Mouse (Mus musculus): ENCODE results near the gene Smpd2. TPM values are rescaled to one million over a fixed set of nuclear protein-coding genes. Genes with fewer than 3 reads are reported as not detected.

Gene Smpd2
- polyA plus RNA-seq, 1 experiment from 2014 or later = 34.3 TPM

GRCm38 (mm10) chr10:41500941-41501340, 10.8 kb upstream of the Smpd2 start:
- Histone ChIP-seq H3K4me1 (ENCODE audit: control insufficient read depth, insufficient read depth, low read length) (no peaks in the 10 kb centered on the region), H3K27ac (ENCODE audit: low read depth, low read length) (no peak overlapping the region), H3K27me3 (ENCODE audit: control insufficient read depth, insufficient read depth, low read length) (no peaks in the 10 kb centered on the region), H3K4me2 (ENCODE audit: low read depth, low read length) (no peak overlapping the region), H3K36me3 (ENCODE audit: control insufficient read depth, insufficient read depth, low read length) (no peaks in the 10 kb centered on the region), H3K9ac (replicated peaks; ENCODE audit: low read depth, low read length) (no peak overlapping the region), H3K4me3 (ENCODE audit: low read depth, low read length) (no peak overlapping the region), H3K9me3 (ENCODE audit: control insufficient read depth, low read length) (no peaks in the 10 kb centered on the region)
- no peak for ATAC-seq (ENCODE audit: low read depth)
- WGBS = 70% methylated on average over 4 of the region's 4 CpGs

DNA sequence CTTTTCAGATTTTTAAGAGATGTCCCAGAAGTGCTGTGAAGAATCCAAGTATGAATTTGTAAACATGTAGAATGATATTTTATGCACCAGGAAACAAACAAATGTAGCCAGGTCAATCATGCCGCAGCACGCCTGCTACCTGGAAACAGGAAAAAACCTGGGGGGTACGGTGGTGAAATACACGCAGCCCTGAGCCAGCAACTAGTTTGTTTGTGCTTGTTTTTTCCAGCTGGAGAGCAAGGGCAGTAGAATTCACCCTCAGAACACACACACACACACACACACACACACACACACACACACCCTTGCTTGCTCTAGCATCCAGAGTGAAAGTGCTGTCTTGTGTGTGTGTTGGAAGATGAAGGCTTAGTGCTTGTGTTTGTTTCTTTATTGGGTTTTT, 942 bp upstream of the Smpd2 start:
- Histone ChIP-seq H3K36me3 (ENCODE audit: control insufficient read depth, insufficient read depth, low read length) (0 out of 2 replicates have a peak, but pooled peaks cover 8% of the 10 kb centered on the region), H3K4me3 (ENCODE audit: low read depth, low read length) (peak overlapping the region; percentile 65; the same call in 1 of the 2 replicates), H3K9me3 (ENCODE audit: control insufficient read depth, low read length) (no peaks in the 10 kb centered on the region), H3K27me3 (ENCODE audit: control insufficient read depth, insufficient read depth, low read length) (no peaks in the 10 kb centered on the region), H3K4me2 (ENCODE audit: low read depth, low read length) (peak overlapping the region; percentile 89; the same call in 1 of the 2 replicates), H3K9ac (replicated peaks; ENCODE audit: low read depth, low read length) (no peak overlapping the region), H3K4me1 (ENCODE audit: control insufficient read depth, insufficient read depth, low read length) (peaks cover 3% of the 10 kb centered on the region; the same call in 1 of the 2 replicates), H3K27ac (ENCODE audit: low read depth, low read length) (no peak overlapping the region)
- no peak for ATAC-seq (ENCODE audit: low read depth)
- 49% methylated on average over 4 of the region's 4 CpGs for WGBS

- peak overlapping the region; percentile 65 for H3K4me3 ChIP-seq (ENCODE audit: low read depth, low read length)
- H3K9me3 ChIP-seq (ENCODE audit: control insufficient read depth, low read length) = no peaks in the 10 kb centered on the region
- peak overlapping the region; percentile 64 for H3K9ac ChIP-seq (replicated peaks; ENCODE audit: low read depth, low read length)
- H3K4me2 ChIP-seq (ENCODE audit: low read depth, low read length) = peak overlapping the region; percentile 89
- no peaks in the 10 kb centered on the region for H3K27me3 ChIP-seq (ENCODE audit: control insufficient read depth, insufficient read depth, low read length)
- ATAC-seq (ENCODE audit: low read depth) = peak; percentile 68; the same call in 1 of the 2 replicates
- peaks cover 12% of the 10 kb centered on the region; the same call in 1 of the 2 replicates for H3K36me3 ChIP-seq (ENCODE audit: control insufficient read depth, insufficient read depth, low read length)
- WGBS = under 1% methylated on average over 29 of the region's 29 CpGs
- H3K27ac ChIP-seq (ENCODE audit: low read depth, low read length) = no peak overlapping the region
- H3K4me1 ChIP-seq (ENCODE audit: control insufficient read depth, insufficient read depth, low read length) = peaks cover 3% of the 10 kb centered on the region; the same call in 1 of the 2 replicates
Observed at GRCm38 (mm10) chr10:41490518-41490873, 327 bp upstream of the Smpd2 start.

- no peaks in the 10 kb centered on the region for H3K27me3 ChIP-seq (ENCODE audit: control insufficient read depth, insufficient read depth, low read length)
- peaks cover 13% of the 10 kb centered on the region; the same call in 1 of the 2 replicates for H3K36me3 ChIP-seq (ENCODE audit: control insufficient read depth, insufficient read depth, low read length)
- H3K4me1 ChIP-seq (ENCODE audit: control insufficient read depth, insufficient read depth, low read length) = peaks cover 3% of the 10 kb centered on the region; the same call in 1 of the 2 replicates
- H3K9ac ChIP-seq (replicated peaks; ENCODE audit: low read depth, low read length) = peak overlapping the region; percentile 64
- WGBS = 39% methylated on average over 8 of the region's 8 CpGs
- H3K4me2 ChIP-seq (ENCODE audit: low read depth, low read length) = peak overlapping the region; percentile 89
- ATAC-seq (ENCODE audit: low read depth) = peak; percentile 7; the same call in 1 of the 2 replicates
- peak overlapping the region; percentile 65 for H3K4me3 ChIP-seq (ENCODE audit: low read depth, low read length)
- H3K9me3 ChIP-seq (ENCODE audit: control insufficient read depth, low read length) = no peaks in the 10 kb centered on the region
- no peak overlapping the region for H3K27ac ChIP-seq (ENCODE audit: low read depth, low read length)
Observed at GRCm38 (mm10) chr10:41489294-41489693, 875 bp downstream of the Smpd2 start.

DNA sequence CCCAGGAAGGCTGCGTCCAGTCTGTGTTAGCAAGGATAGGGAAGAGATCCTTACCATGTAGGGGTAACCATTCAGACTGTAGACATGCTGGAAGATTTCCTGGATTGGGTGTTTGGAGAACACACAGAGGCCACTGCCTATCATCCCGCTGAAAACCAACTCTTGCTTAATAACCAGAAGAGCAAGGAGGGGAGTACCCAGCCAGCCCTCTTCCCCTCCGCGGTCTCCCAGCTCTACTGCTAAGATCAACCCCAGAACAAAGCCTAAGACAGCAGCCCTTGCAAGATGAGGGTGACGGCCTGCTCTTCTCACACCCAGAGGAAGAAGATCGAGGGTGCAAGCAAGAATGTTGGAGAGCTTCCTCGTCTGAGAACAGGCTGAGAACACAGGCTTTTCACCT, 1.3 kb downstream of the Smpd2 start:
- peaks cover 15% of the 10 kb centered on the region; the same call in 1 of the 2 replicates for H3K36me3 ChIP-seq (ENCODE audit: control insufficient read depth, insufficient read depth, low read length)
- H3K27me3 ChIP-seq (ENCODE audit: control insufficient read depth, insufficient read depth, low read length) = no peaks in the 10 kb centered on the region
- H3K9me3 ChIP-seq (ENCODE audit: control insufficient read depth, low read length) = no peaks in the 10 kb centered on the region
- peak overlapping the region; percentile 65; the same call in 1 of the 2 replicates for H3K4me3 ChIP-seq (ENCODE audit: low read depth, low read length)
- no peak overlapping the region for H3K27ac ChIP-seq (ENCODE audit: low read depth, low read length)
- H3K4me2 ChIP-seq (ENCODE audit: low read depth, low read length) = peak overlapping the region; percentile 89
- no peak for ATAC-seq (ENCODE audit: low read depth)
- 45% methylated on average over 7 of the region's 7 CpGs for WGBS
- peaks cover 3% of the 10 kb centered on the region; the same call in 1 of the 2 replicates for H3K4me1 ChIP-seq (ENCODE audit: control insufficient read depth, insufficient read depth, low read length)
- peak overlapping the region; percentile 64; the same call in 1 of the 2 replicates for H3K9ac ChIP-seq (replicated peaks; ENCODE audit: low read depth, low read length)

- H3K4me2 ChIP-seq (ENCODE audit: low read depth, low read length) = no peak overlapping the region
- H3K27me3 ChIP-seq (ENCODE audit: control insufficient read depth, insufficient read depth, low read length) = no peaks in the 10 kb centered on the region
- no peak overlapping the region for H3K27ac ChIP-seq (ENCODE audit: low read depth, low read length)
- no peak overlapping the region for H3K9ac ChIP-seq (replicated peaks; ENCODE audit: low read depth, low read length)
- H3K36me3 ChIP-seq (ENCODE audit: control insufficient read depth, insufficient read depth, low read length) = peaks cover 15% of the 10 kb centered on the region
- H3K4me3 ChIP-seq (ENCODE audit: low read depth, low read length) = no peak overlapping the region
- H3K9me3 ChIP-seq (ENCODE audit: control insufficient read depth, low read length) = no peaks in the 10 kb centered on the region
- ATAC-seq (ENCODE audit: low read depth) = no peak
- 87% methylated on average over 14 of the region's 14 CpGs for WGBS
- H3K4me1 ChIP-seq (ENCODE audit: control insufficient read depth, insufficient read depth, low read length) = peaks cover 3% of the 10 kb centered on the region; the same call in 1 of the 2 replicates
Observed at GRCm38 (mm10) chr10:41486506-41487170, 3.5 kb downstream of the Smpd2 start.

DNA sequence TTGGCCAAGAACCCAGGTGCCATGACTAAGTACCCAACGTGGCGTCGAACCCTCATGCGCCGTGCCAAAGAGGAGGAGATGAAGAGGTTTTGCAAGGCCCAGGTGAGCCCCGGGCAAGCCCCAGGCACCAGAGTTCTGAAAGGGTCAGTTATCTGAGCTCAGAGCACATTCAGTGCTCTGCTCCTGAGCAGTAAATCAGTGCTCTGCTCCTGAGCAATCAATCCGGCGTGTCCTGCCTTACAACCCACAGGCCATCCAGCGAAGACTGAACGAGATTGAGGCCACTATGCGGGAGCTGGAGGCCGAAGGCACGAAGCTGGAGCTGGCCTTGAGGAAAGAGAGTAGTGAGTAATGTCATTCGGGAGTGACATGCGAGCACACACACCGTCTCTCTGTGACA, 4.4 kb downstream of the Smpd2 start:
- 91% methylated on average over 16 of the region's 16 CpGs for WGBS
- no peak overlapping the region for H3K27ac ChIP-seq (ENCODE audit: low read depth, low read length)
- no peaks in the 10 kb centered on the region for H3K9me3 ChIP-seq (ENCODE audit: control insufficient read depth, low read length)
- no peaks in the 10 kb centered on the region for H3K27me3 ChIP-seq (ENCODE audit: control insufficient read depth, insufficient read depth, low read length)
- no peak overlapping the region for H3K4me2 ChIP-seq (ENCODE audit: low read depth, low read length)
- H3K4me3 ChIP-seq (ENCODE audit: low read depth, low read length) = no peak overlapping the region
- H3K9ac ChIP-seq (replicated peaks; ENCODE audit: low read depth, low read length) = no peak overlapping the region
- H3K4me1 ChIP-seq (ENCODE audit: control insufficient read depth, insufficient read depth, low read length) = no peaks in the 10 kb centered on the region; the same call in 1 of the 2 replicates
- H3K36me3 ChIP-seq (ENCODE audit: control insufficient read depth, insufficient read depth, low read length) = peaks cover 15% of the 10 kb centered on the region
- ATAC-seq (ENCODE audit: low read depth) = no peak

DNA sequence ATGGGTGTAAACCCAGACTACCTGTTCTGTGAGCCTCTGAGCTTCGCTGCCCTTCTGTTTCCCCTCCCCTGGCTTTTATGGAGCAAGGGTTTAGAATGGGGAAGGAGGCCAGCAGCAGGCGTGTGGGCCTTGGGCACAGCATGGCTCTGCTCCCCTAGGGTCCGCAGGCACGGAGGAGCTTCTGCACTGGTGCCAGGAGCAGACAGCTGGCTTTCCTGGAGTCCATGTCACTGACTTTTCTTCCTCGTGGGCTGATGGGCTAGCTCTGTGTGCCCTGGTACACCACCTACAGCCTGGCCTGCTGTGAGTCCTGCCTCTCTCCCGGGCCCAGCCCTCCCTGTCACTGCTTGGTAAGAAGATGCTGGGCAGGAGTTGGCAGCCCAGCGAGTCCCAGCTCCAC, 7.7 kb downstream of the Smpd2 start:
- no peaks in the 10 kb centered on the region for H3K27me3 ChIP-seq (ENCODE audit: control insufficient read depth, insufficient read depth, low read length)
- no peaks in the 10 kb centered on the region for H3K9me3 ChIP-seq (ENCODE audit: control insufficient read depth, low read length)
- peaks cover 6% of the 10 kb centered on the region; the same call in 1 of the 2 replicates for H3K4me1 ChIP-seq (ENCODE audit: control insufficient read depth, insufficient read depth, low read length)
- WGBS = 72% methylated on average over 7 of the region's 7 CpGs
- no peak overlapping the region for H3K4me2 ChIP-seq (ENCODE audit: low read depth, low read length)
- no peak overlapping the region for H3K9ac ChIP-seq (replicated peaks; ENCODE audit: low read depth, low read length)
- no peak for ATAC-seq (ENCODE audit: low read depth)
- H3K27ac ChIP-seq (ENCODE audit: low read depth, low read length) = no peak overlapping the region
- peaks cover 13% of the 10 kb centered on the region for H3K36me3 ChIP-seq (ENCODE audit: control insufficient read depth, insufficient read depth, low read length)
- no peak overlapping the region for H3K4me3 ChIP-seq (ENCODE audit: low read depth, low read length)
